Mouse (Mus musculus): ENCODE measurements at regions not wholly inside any gene's neighbourhood (a gene's known extent, or its start where the extent isn't known, plus 50 kb on each side); places are given as distances from the start of the nearest gene placed in this dataset.
A peak's percentile ranks its signal among the peaks of the same experiment; 100 is the strongest.

DNA sequence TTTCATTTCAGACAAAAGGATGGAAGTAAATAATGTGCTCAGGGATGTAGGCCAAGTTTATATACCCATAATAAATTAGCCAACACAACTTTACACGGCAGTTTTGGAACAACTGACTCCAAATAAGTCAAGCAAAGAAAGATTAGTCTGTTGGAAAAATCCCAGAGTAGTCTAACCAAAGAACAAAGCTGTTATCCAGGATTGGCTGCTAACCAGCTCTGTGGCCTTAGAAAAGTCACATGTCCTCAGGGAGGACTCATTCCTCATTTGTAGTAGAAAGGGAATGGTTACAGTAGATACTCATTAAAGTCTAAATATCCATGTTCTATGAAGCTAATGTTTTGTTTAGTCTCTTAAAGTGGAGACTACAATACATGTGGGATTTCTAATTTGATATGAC is 130.6 kb upstream of the Mid1 start:
- DNase-seq (ENCODE audit: low spot score): no peak

DNA sequence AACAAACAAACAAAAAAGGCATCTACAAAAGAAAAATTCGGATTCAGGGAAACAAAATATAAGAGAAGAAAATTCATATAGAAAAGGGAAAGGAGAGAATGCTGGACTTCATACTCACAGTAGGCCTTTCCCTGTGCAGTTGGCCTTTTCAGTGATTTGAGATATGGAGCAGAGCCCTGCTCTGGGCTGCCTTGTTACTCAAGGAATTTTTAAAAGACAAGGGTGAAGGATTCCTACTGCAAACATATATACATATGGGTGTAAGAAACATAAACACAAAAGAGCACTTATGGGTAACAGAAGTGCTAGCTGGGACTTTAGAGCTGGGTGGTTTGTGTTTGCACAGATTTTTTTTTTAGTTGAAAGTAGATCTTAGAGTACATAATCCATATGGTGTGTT is 132.1 kb upstream of the Mid1 start:
- DNase-seq (ENCODE audit: low spot score): no peak

DNA sequence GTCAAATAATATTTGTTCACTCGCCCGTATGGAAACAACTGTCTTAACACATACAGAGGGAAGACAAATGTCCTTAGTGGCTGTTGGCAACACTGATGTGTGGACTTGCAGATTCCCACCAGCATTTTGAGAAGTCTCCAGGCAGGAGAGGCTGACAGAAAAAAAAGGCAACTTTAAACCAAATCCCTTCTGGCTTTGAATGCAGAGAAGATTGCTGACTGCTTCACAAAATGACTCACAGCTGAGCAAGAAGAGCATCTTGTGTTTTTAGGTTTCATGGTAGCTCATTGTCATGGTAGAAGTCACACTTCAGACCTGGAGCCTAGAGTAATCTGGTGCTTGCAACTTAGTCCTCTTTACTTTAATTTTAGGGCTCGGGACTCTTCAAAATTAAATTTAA is 141.0 kb upstream of the Mid1 start:
- no peak for DNase-seq (ENCODE audit: low spot score)

DNA sequence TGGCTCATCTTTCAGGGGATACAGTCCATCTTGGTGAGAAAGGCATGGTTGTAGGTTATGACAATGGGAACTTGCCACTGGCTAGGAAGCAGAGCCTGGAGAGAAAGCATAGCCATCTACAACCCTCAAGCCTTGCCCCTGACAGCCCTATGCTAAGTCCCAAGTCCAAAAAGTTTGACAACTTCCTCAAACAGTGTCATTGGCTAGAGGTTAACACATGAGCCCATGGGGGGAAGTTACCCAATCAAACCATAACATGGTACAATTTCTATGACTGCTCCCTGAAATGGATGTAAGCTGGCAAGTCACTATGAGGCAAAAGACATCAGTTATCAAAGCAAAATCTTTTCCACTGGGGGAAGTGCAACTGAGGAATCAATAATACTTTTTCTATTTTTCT is 176.8 kb upstream of the Mid1 start:
- DNase-seq (ENCODE audit: low spot score): no peak

DNA sequence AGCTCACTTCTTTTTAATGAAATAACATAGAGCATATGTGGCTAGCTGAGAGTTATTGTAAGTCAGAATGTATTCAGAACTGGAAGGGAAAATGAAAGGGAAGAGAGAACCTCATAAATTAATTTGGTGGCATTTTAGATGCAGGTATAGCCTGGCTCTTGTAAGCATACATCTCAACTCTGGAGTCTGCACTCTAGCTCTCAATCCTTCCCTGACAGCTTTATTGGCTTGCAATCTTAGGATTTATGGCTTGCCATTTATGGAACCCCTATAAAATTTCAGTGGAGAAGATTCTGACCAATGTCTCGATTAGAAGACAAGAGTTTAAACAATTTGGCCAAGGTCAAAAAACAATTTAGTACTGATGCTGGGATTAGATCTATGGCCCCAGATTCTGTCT is 173.4 kb upstream of the Hccs start:
- DNase-seq (ENCODE audit: low spot score): no peak

DNA sequence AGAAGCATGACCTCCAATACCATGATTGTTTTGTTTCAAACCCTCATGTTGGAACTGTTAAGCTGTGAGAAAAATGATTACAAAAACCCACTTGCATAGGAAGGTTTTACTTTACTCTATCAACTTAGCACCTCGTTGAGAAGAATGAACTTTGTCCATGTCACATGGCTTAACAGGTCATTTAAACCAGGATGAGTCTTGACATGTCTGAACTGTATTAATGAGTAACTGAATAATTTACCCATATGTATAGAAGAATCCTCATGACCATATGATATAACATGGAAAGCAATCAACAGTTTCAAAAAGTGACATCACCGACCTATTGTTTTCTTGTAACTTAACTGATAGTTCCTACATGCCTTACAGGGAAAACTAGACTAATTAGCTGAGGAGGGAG is 153.3 kb upstream of the Hccs start:
- no peak for DNase-seq (ENCODE audit: low spot score)

DNA sequence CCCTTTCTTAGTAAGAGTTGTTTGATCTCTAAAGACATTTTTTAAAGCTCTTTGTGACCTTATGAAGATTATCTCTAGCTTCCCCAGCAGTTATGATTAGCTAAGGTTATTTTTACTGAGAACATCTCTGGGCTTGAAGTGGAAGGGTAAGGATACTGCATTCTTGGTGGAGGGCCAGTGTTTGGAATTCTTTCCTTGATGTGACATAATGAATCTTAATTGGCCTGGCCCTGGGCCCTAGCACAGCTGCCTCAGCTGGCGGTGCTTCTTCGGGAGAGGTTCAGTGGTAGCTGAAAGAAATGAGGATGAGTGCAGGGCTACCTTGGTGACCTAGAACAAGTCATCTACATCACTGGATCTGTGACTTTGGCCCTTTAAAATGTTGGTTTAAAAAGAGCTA is 150.5 kb upstream of the Hccs start:
- peak; percentile 10 for DNase-seq (ENCODE audit: low spot score)

DNA sequence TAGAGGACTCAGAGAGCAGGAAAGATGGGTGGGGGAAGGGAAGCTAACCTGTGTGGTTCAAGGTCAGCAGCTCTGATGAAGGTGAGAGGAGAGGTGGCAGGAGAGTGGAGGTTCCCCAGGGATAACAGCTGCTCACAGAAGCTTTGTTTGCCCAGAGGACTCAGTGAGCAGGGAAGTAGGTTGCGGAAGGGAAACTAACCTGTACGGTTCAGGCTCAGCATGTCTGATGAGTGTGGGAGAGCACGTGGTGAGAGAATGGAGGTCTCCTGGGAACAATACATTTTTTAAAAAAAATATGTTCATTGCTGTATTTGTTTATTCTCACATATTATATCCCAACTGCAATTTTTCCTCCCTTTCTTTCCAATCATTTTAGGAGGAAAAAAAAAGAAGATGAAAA is 130.0 kb upstream of the Hccs start:
- DNase-seq (ENCODE audit: low spot score): no peak

DNA sequence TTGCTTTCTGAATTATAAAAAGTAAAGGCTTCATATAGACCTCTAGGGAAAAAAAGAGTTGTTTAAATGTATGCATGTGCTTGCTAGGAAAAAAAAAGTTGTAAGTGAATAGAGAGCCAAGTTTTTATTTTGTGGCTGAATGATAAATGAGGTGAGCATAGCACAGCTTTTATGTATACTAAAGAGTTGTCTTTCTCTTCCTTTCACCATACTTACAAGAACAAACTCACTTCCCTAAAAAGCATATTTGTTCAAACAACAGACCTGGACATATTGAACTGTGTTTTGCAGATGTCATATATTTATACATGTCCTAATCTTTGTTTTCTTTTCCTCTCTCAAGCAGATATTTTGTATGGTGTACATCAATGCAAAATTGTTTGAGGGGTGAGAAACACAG is 119.4 kb upstream of the Hccs start:
- no peak for DNase-seq (ENCODE audit: low spot score)

DNA sequence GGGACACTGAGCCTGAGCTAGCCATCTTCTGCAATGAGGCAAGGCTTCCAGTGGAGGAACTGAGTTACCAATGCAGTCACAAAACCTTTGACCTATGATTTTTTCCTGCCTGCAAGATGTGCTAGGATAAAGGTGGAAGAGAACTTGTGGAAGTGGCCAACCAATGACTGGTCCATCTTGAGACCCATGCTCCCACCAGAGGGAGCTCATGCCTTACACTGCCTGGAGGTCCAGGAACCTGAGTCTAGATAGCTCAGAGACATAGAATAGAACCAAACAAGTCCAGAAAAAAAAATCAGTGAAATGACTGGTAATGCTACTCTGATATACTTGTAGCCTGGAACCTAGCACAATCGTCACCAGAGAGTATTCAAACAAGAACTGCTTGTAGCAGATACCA is 118.5 kb upstream of the Hccs start:
- DNase-seq (ENCODE audit: low spot score): no peak

DNA sequence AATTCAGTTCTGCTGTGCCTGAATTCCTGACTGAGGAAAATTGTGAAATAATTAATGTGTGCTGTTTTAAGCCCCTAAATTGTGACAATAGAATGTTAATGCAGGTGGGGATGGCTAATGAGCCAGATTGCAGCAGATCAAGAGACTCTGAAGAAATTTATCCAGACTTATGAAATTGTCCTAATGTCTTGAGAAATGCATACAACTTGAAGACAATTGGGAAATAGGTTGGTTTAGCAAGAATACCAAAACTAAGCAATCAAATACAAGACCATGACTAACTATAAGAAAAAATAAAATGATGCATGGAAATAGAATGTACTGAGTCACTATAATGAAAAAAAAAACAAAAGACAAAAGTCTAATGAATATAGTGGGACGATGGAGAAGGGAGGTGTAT is 113.7 kb upstream of the Hccs start:
- DNase-seq (ENCODE audit: low spot score): no peak

DNA sequence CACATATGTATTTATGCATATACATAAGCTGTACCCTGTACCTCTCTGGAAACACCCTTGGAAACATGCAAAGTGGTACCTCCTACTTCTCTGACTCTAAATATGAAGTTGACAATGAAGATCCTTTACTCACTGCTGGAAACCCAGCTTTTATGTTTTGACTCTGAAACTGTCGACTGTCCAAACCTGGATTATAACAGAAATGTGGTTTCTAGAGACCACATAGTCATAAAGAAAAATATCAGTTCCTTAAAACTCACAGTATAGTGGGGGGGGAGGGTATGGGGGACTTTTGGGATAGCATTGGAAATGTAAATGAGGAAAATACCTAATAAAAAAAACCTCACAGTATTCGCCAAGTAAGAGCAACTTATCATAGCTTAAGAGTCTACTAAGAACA is 76.7 kb upstream of the Hccs start:
- DNase-seq (ENCODE audit: low spot score): no peak

DNA sequence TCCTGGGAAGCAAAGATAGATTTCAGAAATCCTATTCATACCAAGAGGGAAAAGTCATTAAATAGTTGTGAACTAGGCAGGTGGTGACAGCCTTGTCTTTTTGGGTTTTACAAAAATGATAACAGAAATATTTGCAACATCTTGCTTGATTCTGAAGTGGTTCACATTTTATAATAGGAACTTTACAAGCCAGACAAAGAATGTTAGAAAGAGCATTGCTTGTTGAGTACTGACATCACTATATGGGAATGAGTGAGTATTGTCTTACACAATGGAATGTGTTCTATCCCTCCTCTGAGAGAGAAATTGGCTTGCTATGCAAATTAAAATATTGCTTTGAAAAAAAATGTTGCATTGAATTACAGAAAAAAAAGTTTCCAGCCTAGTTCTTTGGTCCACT is 66.5 kb upstream of the Hccs start:
- no peak for DNase-seq (ENCODE audit: low spot score)

All from gastrocnemius, adult 18-20 months (tissue).